Mouse (Mus musculus) cerebellum, adult 11 months (tissue): ENCODE measurements around the gene Scnn1a.

ENCODE experiments used
- DNase-seq: peaks from one replicate; pipeline ENCODE4 v3.0.0; 2022

Gene Scnn1a

GRCm38 (mm10) chr6:125364448-125364847 is 44.0 kb downstream of the Scnn1a start:
- DNase-seq, result no peak

DNA sequence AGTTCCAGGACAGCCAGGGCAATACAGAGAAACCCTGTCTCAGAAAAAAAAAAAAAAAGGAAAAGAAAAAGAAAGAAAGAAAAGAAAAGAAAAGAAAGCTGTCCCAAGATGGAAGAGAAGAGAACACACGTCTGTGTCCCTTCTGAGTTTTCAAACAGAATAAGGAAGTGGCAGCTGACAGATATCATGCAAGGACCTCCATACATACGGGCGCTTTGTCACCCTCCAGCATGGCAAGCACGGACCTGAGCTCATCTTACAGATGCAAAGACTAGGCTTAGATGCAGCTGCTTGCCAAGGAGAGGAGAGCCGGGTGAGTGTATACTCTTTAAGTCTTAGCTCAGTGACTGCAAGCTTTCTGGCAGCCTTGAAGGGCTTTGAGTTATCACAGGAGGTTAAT is 45.1 kb downstream of the Scnn1a start:
- DNase-seq, result no peak

GRCm38 (mm10) chr6:125366133-125366532 is 45.7 kb downstream of the Scnn1a start:
- no peak for DNase-seq

DNA sequence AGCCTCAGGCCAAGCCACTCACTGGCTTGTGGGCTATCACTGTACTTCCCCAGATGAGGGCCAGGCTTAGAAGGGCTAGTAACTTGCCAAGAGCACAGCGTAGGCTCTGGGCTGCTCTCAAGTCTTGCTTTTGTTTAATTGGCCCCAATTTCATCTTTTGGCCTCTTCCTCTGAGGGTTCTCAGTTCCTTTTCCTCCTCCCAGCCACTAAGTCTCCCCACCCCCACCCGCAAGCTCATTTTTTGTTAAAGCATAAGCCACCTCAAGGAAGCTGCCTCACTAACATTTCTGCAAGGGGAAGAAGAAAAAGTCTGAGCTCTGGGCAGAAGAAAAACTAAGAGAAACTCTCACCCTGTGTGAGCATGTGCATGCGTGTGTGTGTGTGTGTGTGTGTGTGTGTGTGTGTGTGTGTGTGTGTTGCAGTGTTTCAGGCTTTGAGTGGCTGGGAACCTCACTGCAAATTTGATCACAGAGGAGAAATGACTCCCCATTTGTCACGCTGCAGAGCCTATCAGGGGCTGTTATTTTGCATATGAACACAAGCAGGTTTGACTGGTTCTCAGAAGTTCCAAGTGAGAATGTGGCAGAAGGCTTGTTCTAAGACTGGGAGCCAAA is 47.4 kb downstream of the Scnn1a start:
- DNase-seq, result no peak

GRCm38 (mm10) chr6:125377042-125377441 is 56.6 kb downstream of the Scnn1a start:
- no peak for DNase-seq

- no peak for DNase-seq
Measured at GRCm38 (mm10) chr6:125377582-125378451, 57.4 kb downstream of the Scnn1a start.

- no peak for DNase-seq
Measured at GRCm38 (mm10) chr6:125378621-125379020, 58.2 kb downstream of the Scnn1a start.

DNA sequence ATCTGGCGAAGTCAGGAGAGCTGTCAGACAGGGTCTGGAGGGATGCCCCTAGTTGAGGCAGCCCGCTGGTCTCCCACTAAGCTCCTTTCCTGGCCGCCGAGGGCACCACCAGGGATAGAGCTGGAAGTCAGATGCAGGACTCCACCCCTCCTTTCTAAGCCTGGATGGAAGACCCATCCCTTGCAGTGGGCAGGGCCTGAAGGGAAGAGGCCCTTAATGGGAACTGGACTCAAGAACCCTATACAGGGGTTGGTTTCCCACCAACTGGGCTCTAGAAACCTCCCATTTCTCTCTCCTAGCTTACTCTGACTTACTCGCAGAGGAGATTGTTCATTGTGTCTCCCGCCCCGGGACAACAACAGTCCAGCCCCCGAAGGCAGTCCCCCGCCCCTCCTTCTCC is 59.3 kb downstream of the Scnn1a start:
- no peak for DNase-seq

DNA sequence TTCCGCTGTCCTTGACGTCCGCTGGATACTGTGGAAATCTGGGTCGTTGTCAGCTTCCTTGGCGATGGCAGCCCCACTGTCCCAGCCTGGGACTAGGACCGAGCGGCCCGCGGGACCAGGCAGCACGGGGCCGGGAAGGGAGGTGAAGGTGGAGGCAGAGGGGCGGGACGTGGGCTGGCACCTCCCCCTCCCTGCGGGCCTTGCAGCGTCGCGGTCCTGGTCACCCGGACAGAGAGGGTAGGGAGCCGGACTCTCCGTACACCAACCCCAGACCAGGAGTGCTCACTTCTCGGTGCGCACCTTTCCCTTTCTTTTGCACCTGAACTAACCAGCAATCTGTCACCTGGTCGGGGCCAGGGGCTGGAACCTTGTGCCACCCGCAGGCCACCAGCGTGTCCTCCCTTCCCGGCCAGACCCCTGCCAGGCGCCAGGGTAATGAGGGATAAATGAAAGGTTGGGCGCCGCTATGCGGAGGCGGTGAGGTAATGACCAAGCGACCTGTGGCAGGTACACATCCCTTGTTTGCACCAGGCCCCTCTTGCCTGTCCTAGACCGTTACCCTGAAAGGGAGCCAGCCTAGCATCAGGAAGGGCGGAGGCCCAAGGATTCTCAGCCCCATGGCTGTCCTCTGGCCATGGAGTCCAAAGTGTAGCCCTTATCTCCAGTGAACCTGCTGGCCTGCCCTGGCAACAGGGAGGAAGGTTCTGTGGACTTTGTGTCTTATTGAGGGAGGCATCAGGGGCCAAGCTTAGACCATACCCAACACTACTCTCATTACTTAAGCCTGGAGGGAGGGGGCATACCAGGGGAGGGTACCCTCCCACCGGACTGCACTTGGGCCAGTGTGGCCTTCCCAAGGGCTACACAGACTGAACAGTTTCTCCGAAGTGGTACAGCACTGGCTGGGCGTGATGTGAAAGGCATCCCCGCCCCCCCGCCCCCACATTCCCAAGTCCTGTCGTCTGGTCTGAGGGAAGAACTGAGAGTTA is 60.2 kb downstream of the Scnn1a start, which contains the start of gene Plekhg6:
Gene Plekhg6 (minus strand): TSS at position 422 of the 989 bp plus-strand sequence.
- DNase-seq, result no peak

- no peak for DNase-seq
Measured at GRCm38 (mm10) chr6:125382024-125382423, 61.6 kb downstream of the Scnn1a start.

DNA sequence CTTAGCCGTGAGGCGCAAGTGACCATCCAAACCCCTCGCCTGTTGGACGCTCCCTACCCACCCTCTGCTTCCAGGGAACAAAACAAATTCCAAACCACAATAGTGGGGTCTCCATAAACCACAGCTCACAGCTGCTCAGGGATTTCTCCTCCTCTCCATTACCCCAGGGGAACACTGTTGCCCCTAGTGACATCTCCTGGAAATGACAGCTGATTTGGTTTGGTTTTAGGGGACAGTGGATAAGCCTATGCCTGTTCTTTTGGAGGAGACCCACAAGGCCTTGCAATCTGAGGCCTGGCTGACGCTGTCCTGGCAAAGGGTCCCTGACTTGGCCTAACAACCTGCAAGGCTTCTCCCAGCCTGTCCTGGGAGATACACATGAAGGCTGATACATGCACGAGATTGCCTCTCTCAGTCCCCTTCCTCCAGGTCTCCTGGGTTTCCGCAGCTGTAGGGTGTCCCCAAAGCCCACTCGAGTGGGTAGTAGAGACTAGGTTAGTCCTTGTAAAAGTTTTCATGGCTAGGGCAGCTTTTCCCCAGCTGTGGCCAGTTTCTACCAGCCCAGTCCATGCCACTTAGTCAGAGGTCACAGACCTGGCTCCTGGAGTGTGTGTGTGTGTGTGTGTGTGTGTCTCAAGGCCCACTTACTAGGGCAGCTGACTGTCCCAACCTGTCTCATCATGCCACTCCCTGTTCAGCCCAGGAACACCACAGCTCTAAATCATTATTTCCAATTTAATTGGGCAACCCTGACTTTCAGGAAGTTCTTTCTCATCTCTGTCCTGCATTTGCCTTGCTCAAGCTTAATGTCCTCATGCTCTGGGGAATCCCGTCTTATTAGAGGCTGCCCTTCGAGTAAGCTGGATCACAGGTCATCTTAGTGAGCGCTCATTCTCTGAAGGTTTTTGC is 64.9 kb downstream of the Scnn1a start:
- DNase-seq, result no peak

DNA sequence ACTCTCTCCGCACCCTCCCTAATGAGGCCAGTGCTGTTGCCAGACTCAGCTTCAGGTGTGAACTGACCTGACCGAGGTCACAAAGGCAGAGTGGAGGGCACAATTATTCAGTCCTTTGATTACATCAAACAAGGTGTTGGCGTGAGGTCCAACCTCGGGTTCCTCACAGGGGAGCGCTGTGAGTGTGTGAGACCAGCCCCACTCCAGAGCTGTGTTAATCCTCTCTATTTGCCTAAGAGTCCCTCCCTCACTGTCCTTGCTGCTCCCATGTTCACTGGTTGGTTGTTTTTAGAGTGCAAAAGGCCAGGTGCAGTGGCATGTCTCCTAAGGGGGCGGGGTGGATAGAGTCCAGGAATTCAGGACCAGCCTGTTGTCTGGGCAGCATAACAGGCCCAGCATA is 65.6 kb downstream of the Scnn1a start:
- DNase-seq, result no peak

- DNase-seq, result no peak
Measured at GRCm38 (mm10) chr6:125389853-125390252, 69.4 kb downstream of the Scnn1a start.
